Mouse (Mus musculus) MEL (cell line): ENCODE measurements around the gene Cwc27. TPM values are rescaled to one million over a fixed set of nuclear protein-coding genes. Genes with fewer than 3 reads are reported as not detected.

Source experiments
- DNase-seq: peaks from one replicate; pipeline ENCODE4 v3.0.0; 2011; ENCODE audit warnings: low read depth, low spot score
- H3K27ac ChIP-seq: 2 replicates; pipeline ENCODE4 v1.5.1; 2012; ENCODE audit warnings: low read depth, mild to moderate bottlenecking, control low read depth, low read length, moderate library complexity; ENCODE audit not compliant: control insufficient read depth
- H3K27me3 ChIP-seq, 2 experiments: fragments of 150-350 bp in 1 of 2; sonication (generic) in 1 of 2; 2 replicates each; pipeline ENCODE4 v1.6.1; 2012; ENCODE audit warnings: low read length in 2 of 2, mild to moderate bottlenecking in 2 of 2, improper control_type of control experiment in 1 of 2, moderate library complexity in 1 of 2; ENCODE audit not compliant: insufficient read depth in 2 of 2, control insufficient read depth in 1 of 2
- H3K36me3 ChIP-seq, 2 experiments: 2 replicates each; pipeline ENCODE4 v1.6.1; 2012 to 2014; ENCODE audit warnings: low read length in 2 of 2, improper control_type of control experiment in 1 of 2, inconsistent platforms in 1 of 2, mild to moderate bottlenecking in 1 of 2; ENCODE audit not compliant: insufficient read depth in 2 of 2, control insufficient read depth in 1 of 2
- H3K4me1 ChIP-seq, 2 experiments: fragments of 150-350 bp in 1 of 2; sonication (generic) in 1 of 2; 2 replicates each; pipeline ENCODE4 v1.6.1; 2012; ENCODE audit warnings: low read length in 2 of 2, improper control_type of control experiment in 1 of 2, mild to moderate bottlenecking in 1 of 2; ENCODE audit not compliant: insufficient read depth in 2 of 2, control insufficient read depth in 1 of 2
- H3K4me3 ChIP-seq, 2 experiments: fragments of 150-350 bp in 1 of 2; sonication (generic) in 1 of 2; 2 replicates each; pipeline ENCODE4 v1.5.1; 2012; ENCODE audit warnings: low read depth in 2 of 2, low read length in 2 of 2, mild to moderate bottlenecking in 2 of 2, moderate library complexity in 2 of 2, control low read depth in 1 of 2, improper control_type of control experiment in 1 of 2; ENCODE audit not compliant: control insufficient read depth in 1 of 2, insufficient read depth in 1 of 2
- H3K79me2 ChIP-seq: 2 replicates; pipeline ENCODE4 v1.6.1; 2012; ENCODE audit warnings: mild to moderate bottlenecking, low read length, moderate library complexity; ENCODE audit not compliant: control insufficient read depth, poor library complexity, insufficient read depth
- H3K9ac ChIP-seq: 2 replicates; pipeline ENCODE4 v1.6.1; 2012; ENCODE audit warnings: low read depth, mild to moderate bottlenecking, control low read depth, low read length, moderate library complexity; ENCODE audit not compliant: control insufficient read depth, poor library complexity, severe bottlenecking
- H3K9me3 ChIP-seq: fragments of 150-350 bp; sonication (generic); replicated peaks from 2 replicates; pipeline ENCODE4 v1.6.1; 2012; ENCODE audit warnings: mild to moderate bottlenecking, low read length, improper control_type of control experiment, moderate library complexity; ENCODE audit not compliant: insufficient read depth
- BHLHE40 ChIP-seq: IDR thresholded peaks from 2 replicates; pipeline ENCODE4 v1.6.1; 2012; ENCODE audit warnings: low read depth, mild to moderate bottlenecking, inconsistent platforms, low read length, improper control_type of control experiment, borderline replicate concordance
- CHD1 ChIP-seq: IDR thresholded peaks from 2 replicates; pipeline ENCODE4 v1.6.1; 2012; ENCODE audit warnings: low read depth, mild to moderate bottlenecking, inconsistent platforms, low read length, improper control_type of control experiment
- CTCF ChIP-seq, 3 experiments: IDR thresholded peaks in 2 of 3; conservative IDR thresholded peaks in 1 of 3; 2 replicates each; pipeline ENCODE4 v1.5.1; 2011 to 2012; ENCODE audit warnings: low read length in 3 of 3, low read depth in 2 of 3, mild to moderate bottlenecking in 2 of 3, improper control_type of control experiment in 1 of 3, inconsistent platforms in 1 of 3, mixed read lengths in 1 of 3, moderate library complexity in 1 of 3; ENCODE audit not compliant: control insufficient read depth in 1 of 3, insufficient read depth in 1 of 3, poor library complexity in 1 of 3, severe bottlenecking in 1 of 3
- ELF1 ChIP-seq: IDR thresholded peaks from 2 replicates; pipeline ENCODE4 v1.6.1; 2014; ENCODE audit warnings: low read depth, mild to moderate bottlenecking, inconsistent platforms, low read length, improper control_type of control experiment, moderate library complexity
- GATA1 ChIP-seq: IDR thresholded peaks from 2 replicates; pipeline ENCODE4 v1.6.1; 2011; ENCODE audit warnings: low read depth, low read length, improper control_type of control experiment
- JUND ChIP-seq: IDR thresholded peaks from 2 replicates; pipeline ENCODE4 v1.6.1; 2011; ENCODE audit warnings: low read depth, mild to moderate bottlenecking, improper control_type of control experiment, low read length
- MAX ChIP-seq: IDR thresholded peaks from 2 replicates; pipeline ENCODE4 v1.6.1; 2011; ENCODE audit warnings: low read length, improper control_type of control experiment
- MAZ ChIP-seq: IDR thresholded peaks from 2 replicates; pipeline ENCODE4 v1.6.1; 2012; ENCODE audit warnings: low read depth, mild to moderate bottlenecking, inconsistent platforms, low read length, improper control_type of control experiment
- MYB ChIP-seq: IDR thresholded peaks from 2 replicates; pipeline ENCODE4 v1.6.1; 2011; ENCODE audit warnings: mild to moderate bottlenecking, low read depth, low read length, improper control_type of control experiment
- NELFE ChIP-seq: IDR thresholded peaks from 2 replicates; pipeline ENCODE4 v1.6.1; 2011; ENCODE audit warnings: low read depth, low read length, improper control_type of control experiment
- POLR2AphosphoS2 ChIP-seq: IDR thresholded peaks from 2 replicates; pipeline ENCODE4 v1.6.1; 2011; ENCODE audit warnings: low read length, improper control_type of control experiment
- RAD21 ChIP-seq: IDR thresholded peaks from 2 replicates; pipeline ENCODE4 v1.6.1; 2011; ENCODE audit warnings: mild to moderate bottlenecking, low read depth, low read length, improper control_type of control experiment
- SIN3A ChIP-seq: IDR thresholded peaks from 2 replicates; pipeline ENCODE4 v1.6.1; 2012; ENCODE audit warnings: low read length, improper control_type of control experiment, inconsistent platforms
- SMC3 ChIP-seq: IDR thresholded peaks from 2 replicates; pipeline ENCODE4 v1.6.1; 2011; ENCODE audit warnings: low read depth, low read length, improper control_type of control experiment
- TAL1 ChIP-seq: IDR thresholded peaks from 2 replicates; pipeline ENCODE4 v1.6.1; 2012; ENCODE audit warnings: mild to moderate bottlenecking, inconsistent platforms, low read length, moderate library complexity, mixed read lengths
- TCF12 ChIP-seq: IDR thresholded peaks from 2 replicates; pipeline ENCODE4 v1.6.1; 2014; ENCODE audit warnings: low read depth, mild to moderate bottlenecking, inconsistent platforms, low read length, improper control_type of control experiment, moderate library complexity
- ZC3H11A ChIP-seq: IDR thresholded peaks from 2 replicates; pipeline ENCODE4 v1.6.1; 2012; ENCODE audit warnings: low read depth, mild to moderate bottlenecking, inconsistent platforms, low read length, improper control_type of control experiment
- ZMIZ1 ChIP-seq: IDR thresholded peaks from 2 replicates; pipeline ENCODE4 v1.6.1; 2012; ENCODE audit warnings: low read depth, mild to moderate bottlenecking, inconsistent platforms, low read length, improper control_type of control experiment, moderate library complexity
- ZNF384 ChIP-seq: IDR thresholded peaks from 2 replicates; pipeline ENCODE4 v1.6.1; 2012; ENCODE audit warnings: low read depth, mild to moderate bottlenecking, inconsistent platforms, low read length, improper control_type of control experiment
- polyA plus RNA-seq, 2 experiments: library from polyadenylated mRNA; stranded (reverse) in 1 of 2; unstranded in 1 of 2; fragments of >175 nt in 1 of 2; fragments of >200 nt in 1 of 2; gene quantifications; 2 replicates each; pipeline versions ENCODE4 v1.2.1 to v1.2.4; 2012; ENCODE audit warnings: low replicate concordance in 2 of 2, low read depth in 1 of 2; ENCODE audit not compliant: insufficient read length in 2 of 2, insufficient read depth in 1 of 2, missing spikeins in 1 of 2
- total RNA-seq: library from RNA; depleted of rRNA; stranded (reverse); fragments of 300-350 nt; gene quantifications from 2 replicates; pipeline ENCODE4 v1.2.3, GENCODE M21; 2012

Gene Cwc27
- total and polyA plus RNA-seq, 3 experiments, result 18.3 to 22.0 TPM; not detected in 1

GRCm38 (mm10) chr13:104816635-104817571 is at the start of gene Cwc27 (continued):
- TF ChIP-seq JUND, result 0 out of 2 replicates have a peak, but pooled peaks have one; percentile 12
- peak; percentile 44; the same call in 1 of the 2 replicates for TF ChIP-seq MAZ
- no peak for TF ChIP-seq ZC3H11A

GRCm38 (mm10) chr13:104866726-104867125 is 49.8 kb upstream of the Cwc27 start:
- Histone ChIP-seq H3K4me3 (no peak overlapping the region), H3K9me3 (no peaks in the 10 kb centered on the region), H3K9ac (no peak overlapping the region), H3K4me1 (no peaks in the 10 kb centered on the region; a peak in 1 of 4 replicates), H3K36me3 (no peaks in the 10 kb centered on the region), H3K27me3 (0 out of 4 replicates have a peak, but pooled peaks cover 0 to 2% of the 10 kb centered on the region in 2 experiments), H3K79me2 (no peaks in the 10 kb centered on the region), H3K27ac (no peak overlapping the region)
- TF ChIP-seq TAL1 (no peak), CTCF (IDR thresholded peaks at IDR 0.05 in 2 of 3, conservative IDR thresholded peaks at IDR 0.05 in 1 of 3; ENCODE audit: control insufficient read depth in 1 of 3, insufficient read depth in 1 of 3, low read depth in 2 of 3, low read length in 3 of 3, poor library complexity in 1 of 3, severe bottlenecking in 1 of 3) (no peak), GATA1 (no peak), ELF1 (no peak)
- no peak for DNase-seq

- H3K4me3 ChIP-seq, result no peak within 1 kb of the TSS
- DNase-seq, result no peak
- no peaks in the 10 kb centered on the region for H3K36me3 ChIP-seq
- no peak within 1 kb of the TSS for H3K9ac ChIP-seq
- H3K27me3 ChIP-seq, result peaks cover 2% of the 10 kb centered on the region in 2 experiments; a peak in 1 of 4 replicates
- no peak for TF ChIP-seq ZNF384
- TF ChIP-seq MAX, result no peak
- TF ChIP-seq CHD1, result no peak
- no peak for TF ChIP-seq TCF12
- no peak for TF ChIP-seq POLR2AphosphoS2
- TF ChIP-seq SMC3, result no peak
- TF ChIP-seq MYB, result no peak
- TF ChIP-seq JUND, result no peak
- TF ChIP-seq ZC3H11A, result no peak
- no peak for TF ChIP-seq BHLHE40
- TF ChIP-seq RAD21, result no peak
- no peak for TF ChIP-seq TAL1
- TF ChIP-seq NELFE, result no peak
- no peak for TF ChIP-seq ZMIZ1
- no peak for TF ChIP-seq SIN3A
- H3K27ac ChIP-seq, result no peak within 1 kb of the TSS
- H3K79me2 ChIP-seq, result no peaks in the 10 kb centered on the region
- no peaks in the 10 kb centered on the region; a peak in 1 of 4 replicates for H3K4me1 ChIP-seq
- H3K9me3 ChIP-seq, result no peaks in the 10 kb centered on the region
Observed at GRCm38 (mm10) chr13:104863127-104863979, 46.4 kb upstream of the Cwc27 start, which contains the start of gene Shisal2b. TSS of gene Shisal2b (minus strand) at chr13:104863893.
